Mouse (Mus musculus) T-helper 2 cell (primary cell): ENCODE data around the gene Slc7a7.

Experiments used
- in situ Hi-C: fragments of 300-600 bp; cut with MboI, MseI; formaldehyde crosslinking; loops from one replicate; pipeline ENCODE4 v1.15.1; 2025; ENCODE audit warnings: high pct_unique_total_duplicates

The Slc7a7 gene

DNA sequence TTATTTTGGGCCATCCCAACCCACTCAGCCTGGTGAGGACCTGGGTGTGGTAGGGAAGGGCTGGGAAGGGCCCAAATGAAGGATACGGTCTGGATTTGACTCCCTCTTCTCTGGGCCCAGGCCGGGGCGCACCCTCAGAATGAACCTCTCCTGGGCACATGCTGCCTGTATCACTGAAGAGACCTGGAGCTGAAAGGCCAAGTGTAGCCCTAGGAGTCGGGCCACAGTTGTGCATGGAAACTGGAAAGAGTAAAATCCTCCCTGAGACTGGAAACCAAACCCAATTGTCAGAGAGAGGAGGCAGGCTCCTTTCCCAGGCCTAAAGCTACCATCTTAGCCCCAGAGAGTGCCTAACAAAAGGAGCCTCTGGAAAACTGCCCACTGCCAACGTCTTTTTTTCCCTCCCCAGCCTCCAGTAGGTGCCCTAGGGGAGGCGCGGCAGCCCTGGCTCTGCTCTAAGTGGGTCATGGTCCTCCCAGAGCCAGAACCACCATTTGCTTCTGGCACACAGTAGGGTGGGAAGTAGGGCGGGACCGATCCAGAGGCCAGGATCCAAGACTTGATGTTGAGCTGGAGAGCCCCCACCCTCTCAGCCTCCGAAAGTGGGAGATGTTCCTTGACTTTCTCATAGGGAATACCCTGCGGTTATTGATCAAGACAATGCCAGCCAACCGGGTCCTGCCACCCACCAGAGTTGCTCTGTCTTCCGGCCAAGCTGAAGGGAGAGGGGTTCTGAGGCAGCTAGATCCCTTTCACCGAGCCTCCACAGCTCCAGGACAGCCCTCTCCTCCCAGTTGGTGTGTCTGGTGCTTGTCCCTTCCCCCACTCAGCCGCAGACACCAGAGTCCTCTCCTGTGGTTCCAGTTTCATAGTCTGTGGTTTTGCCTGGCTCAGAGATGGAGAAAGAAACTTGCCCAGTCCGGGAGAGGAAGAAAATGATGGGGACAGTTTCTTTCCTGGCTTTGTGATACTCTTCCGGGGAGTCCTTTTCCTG lies 15.6 kb upstream of the Slc7a7 start:
- in situ Hi-C loops = no loop called here

DNA sequence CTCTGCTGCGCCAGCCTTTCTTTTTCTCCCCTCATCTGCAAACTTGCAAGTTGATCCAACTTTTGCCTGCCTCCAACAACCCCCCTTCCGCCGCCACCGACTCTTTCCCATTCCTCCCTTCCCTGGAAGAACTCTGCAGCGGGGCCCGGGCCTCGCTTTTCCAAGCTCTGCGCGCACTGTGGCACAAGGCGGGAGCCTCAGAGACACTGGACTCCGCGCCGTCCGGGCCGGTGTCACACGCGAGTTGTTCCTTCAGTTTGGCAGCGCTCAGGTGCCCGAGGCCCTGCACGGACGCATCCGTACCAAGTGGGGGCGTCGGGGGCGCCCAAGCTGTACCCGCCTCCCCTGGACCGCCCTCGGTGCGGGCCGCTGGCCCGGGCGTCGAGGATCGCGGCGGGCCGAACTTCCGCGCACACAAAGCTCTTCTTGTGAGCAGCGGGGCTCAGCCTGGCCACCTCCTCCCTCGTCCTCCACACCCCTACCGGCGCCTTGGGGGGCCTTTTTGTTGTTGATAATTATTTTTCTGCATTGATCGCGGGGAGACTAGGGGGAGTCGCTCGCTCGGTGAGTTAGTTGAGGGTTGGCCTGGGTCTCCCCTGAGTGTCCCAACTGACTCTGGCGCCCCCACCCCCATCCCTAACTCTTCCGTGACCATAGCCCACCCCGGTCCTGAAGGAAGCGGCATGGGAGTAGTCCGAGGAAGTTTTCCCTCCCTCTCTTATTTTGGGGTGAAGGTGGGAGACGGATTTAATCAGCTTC lies 14.7 kb upstream of the Slc7a7 start:
- in situ Hi-C loops = no loop called here

DNA sequence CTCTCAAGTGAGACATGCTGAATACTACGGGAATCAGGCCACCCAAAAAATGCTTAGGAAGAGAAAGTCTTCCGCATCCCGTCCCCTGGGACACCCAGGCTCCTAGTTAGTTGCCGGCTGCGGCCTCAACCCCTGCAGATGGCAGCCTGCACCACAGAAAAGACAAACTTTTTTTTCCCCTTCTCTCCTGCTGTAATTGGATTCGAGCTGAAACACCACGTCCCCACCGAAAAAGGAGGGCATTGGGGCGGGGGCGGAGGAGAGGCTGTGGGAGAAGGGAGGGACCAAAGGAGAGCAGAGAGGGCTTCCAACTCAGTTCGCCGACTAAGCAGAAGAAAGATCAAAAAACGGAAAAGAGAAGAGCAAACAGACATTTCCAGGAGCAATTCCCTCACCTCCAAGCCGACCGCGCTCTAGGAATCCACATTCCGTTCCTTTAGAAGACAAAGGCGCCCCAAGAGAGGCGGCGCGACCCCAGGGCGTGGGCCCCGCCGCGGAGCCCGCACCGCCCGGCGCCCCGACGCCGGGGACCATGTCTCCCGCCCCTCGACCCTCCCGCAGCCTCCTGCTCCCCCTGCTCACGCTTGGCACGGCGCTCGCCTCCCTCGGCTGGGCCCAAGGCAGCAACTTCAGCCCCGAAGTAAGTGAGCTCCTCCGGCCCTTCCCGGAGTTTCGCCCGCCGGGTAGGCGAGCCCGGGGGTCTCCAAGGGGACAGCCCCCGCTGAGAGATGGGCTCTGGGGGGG lies 13.9 kb upstream of the Slc7a7 start, which contains the start of gene Mmp14:
Mmp14 (plus strand) TSS at position 279 of the 744 bp plus-strand sequence.
- in situ Hi-C loops = no loop called here

DNA sequence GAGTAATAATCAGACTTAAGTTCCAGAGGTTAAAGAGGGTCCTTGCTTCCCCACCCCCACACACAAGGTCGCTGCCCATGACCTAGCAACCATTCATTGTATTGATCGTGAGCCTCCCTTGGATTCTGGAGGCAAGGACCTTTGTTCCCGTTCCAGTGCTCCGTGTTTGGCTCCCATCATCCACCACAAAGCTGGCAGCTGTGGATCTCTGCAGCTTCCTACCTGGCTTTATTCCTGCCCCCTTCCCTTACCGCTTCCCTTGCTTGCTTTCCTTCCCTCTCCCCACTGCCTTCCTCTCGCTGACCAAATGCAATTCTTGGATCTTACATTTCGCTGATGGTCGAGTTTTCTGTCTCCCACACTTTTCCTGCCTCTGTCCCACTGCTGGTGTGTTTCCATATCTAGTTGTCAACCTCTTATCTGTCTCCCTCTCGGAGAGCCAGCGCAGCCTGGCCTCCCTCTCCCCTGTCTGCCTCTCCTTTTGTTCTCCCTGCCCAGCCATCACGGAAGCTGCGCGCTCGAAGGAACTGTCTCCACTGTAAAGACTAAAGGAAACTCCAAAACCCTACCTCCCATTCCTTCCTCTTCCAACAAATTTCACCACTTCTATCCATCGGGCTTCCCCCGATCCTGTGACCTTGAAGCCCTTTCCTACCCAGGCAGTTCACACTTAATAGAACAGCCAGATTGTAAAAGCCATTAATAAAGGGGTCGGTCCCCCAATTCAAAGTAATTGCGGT lies 13.0 kb upstream of the Slc7a7 start:
- in situ Hi-C loops = no loop called here

DNA sequence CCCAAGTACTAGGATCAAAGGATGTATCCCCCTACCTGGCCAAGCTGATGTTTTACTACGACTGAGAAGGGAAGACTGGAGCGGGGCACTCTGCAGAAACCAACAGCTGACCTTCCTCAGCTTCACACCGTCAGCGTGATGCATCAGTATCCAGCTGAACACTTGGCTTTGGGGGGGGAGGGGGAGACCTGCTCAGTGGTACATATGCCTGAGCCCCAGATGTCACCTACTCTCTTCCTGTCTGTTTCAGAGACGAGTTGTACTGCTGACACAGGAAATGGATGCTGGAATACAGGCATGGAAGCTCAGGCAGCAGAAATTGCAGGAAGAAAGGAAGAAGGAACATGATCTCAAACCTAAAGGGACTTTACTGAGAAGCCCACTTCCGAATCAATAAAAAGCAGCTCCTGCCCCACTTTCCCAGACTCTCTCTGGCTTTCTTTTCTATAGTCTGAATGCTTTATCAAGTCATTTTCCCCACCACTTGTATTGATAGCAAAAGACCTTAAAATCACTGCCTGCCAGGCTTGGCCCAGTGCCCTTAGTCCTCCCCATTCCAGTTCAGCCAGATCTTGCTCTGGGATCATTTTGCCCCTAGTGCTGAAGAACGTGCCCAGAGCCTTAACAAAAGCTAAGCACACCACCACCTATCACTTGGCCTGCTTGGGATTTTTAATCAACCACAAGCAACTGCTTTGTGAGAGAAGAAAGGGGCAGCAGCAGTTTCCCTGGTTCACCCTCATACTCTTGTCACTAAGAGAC lies 11.9 kb upstream of the Slc7a7 start:
- in situ Hi-C loops = loop anchor here (10.0 kb wide), 1 partner anchor 195 kb away; no protein-coding TSS in a partner anchor

DNA sequence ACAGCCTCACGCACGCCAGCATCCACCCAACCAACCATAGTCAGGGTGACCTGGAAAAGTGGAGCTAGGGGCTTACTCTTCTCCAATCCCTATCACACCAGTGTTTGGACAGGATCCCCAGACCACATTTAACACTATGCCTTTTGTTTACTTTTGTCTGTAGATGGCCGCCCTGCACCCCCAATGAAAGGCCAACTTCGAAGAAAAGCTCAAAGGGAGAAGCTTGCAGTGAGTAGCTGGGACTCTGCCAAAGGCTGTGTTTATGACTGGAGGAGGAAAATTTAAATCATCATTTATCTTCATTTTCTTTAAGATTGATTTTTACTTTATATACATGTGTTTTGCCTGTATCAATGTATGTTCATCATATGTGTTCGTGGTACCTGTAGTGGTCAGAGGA lies 10.8 kb upstream of the Slc7a7 start:
- in situ Hi-C loops = loop anchor here (10.0 kb wide), 1 partner anchor 194 kb away; no protein-coding TSS in a partner anchor

DNA sequence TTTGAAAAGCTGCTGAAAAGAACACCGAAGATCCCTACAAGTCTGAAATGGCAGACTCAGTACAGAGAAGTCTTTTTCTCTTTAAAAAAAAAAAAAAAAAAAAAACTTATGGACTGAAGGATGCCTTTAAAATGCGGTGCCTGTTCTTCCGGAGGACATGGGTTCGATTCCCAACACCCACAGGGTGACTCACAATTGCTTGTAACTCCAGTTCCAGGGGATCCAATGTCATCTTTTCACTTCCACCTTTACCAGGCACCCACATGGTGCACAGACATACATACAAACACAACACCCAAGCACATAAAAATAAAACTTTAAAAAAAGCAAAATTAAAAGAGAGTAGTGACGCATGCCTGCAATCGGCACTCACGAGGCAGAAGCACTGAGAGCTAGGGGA lies 10.1 kb upstream of the Slc7a7 start:
- in situ Hi-C loops = loop anchor here (10.0 kb wide), 1 partner anchor 193 kb away; no protein-coding TSS in a partner anchor

DNA sequence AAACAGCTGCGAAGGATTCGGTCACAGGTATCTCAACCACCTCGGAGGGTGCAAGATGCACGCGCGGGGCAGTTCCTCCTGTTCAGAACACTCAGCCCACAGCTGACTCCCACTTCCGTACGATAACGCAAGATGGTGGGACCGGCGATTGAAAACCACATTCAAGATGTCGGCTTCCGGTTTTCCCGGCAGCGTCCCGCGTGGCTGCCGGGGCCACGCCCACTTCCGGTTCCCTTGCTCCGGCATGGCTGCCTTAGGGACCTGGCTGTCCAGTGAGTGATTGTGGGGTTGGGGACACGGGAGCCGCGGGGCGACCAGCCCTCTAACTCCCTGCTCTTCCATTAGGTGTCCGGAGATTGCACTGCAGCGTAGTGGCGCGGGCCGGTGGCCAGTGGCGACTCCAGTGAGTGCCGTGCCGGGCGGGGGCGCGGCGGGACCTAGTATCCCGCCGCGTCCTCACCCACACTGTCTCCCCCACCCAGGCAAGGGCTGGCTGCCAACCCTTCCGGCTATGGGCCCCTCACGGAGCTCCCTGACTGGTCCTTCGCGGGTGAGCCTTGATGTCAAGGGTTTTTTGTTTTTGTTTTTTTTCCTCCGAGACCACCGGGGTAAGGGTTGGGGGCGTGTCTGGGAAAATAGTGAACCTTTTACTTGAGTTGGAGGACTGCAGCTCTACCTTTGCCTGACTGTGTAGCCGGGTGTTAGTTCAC lies 9.3 kb upstream of the Slc7a7 start, which contains the start of gene Mrpl52:
Mrpl52 (plus strand) TSS at position 221 of the 710 bp plus-strand sequence.
- in situ Hi-C loops = loop anchor here (10.0 kb wide), 1 partner anchor 192 kb away; no protein-coding TSS in a partner anchor

DNA sequence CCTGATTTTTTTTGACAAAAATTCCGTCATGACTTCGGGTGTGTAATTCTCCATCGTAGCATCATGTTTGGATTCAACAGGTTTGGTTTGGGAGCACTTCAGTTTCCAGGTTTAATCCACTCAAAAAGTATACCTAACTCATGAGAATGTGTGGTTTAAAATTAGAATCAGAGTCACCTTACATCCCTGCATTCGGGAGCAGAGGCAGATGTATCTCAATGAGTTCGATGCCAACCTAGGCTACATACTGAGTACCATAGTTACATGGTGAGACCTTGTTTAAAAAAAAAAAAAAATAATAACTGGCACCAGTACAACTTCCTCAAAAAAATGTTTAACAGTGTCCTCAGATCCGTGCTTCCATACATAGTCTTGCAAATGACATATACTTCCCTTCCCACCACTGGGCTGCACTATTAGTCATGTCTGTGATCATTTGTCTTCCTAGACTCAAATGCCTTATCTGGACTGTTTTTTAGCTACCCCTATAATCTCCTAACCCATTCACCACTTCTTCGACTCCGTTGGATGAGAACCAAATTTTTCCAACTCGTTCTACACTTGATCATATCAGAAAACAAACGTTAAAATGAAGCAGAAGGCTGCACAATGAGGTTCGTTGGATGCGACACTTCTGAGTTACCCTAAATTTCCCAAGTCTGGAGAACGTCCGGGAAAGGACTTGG lies 8.6 kb upstream of the Slc7a7 start:
- in situ Hi-C loops = loop anchor here (10.0 kb wide), 1 partner anchor 191 kb away; no protein-coding TSS in a partner anchor

DNA sequence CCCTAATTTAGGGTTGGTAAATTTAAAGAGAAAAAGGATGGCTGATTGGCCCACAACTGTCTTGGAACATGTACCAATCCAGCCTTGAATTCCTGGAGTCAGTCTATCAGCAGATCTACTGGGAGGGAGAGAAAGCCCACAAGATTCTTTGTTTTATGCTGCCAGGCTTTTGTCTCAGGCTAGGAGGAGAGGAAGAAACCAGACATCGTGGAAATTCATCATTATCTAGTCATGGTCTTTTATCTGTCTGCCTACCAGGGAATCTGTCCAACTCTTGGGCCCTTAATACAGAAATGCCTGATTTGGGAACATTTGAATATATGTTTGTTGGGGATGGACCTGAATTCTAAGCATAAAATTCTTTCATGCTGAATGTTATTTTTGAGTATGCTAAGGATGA lies 8.0 kb upstream of the Slc7a7 start:
- in situ Hi-C loops = loop anchor here (10.0 kb wide), 1 partner anchor 191 kb away; no protein-coding TSS in a partner anchor

DNA sequence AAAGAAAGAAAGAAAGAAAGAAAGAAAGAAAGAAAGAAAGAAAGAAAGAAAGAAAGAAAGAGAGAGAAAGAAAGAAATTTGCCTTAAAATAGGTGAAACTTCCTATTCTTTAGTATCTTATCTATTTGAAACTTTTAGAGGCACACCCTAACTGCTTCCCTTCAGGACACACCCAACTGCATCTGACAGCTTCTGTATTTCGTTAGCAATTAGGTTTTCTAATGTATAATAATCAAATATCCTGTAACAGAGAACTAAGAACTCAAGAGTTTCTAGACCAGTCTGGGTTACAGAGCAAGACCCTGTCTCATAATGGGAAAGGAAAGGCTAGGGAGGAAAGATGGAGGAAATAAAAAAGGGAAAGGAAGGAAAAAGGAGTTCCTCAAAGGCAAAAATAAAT lies 7.1 kb upstream of the Slc7a7 start:
- in situ Hi-C loops = loop anchor here (10.0 kb wide), 1 partner anchor 190 kb away; no protein-coding TSS in a partner anchor

DNA sequence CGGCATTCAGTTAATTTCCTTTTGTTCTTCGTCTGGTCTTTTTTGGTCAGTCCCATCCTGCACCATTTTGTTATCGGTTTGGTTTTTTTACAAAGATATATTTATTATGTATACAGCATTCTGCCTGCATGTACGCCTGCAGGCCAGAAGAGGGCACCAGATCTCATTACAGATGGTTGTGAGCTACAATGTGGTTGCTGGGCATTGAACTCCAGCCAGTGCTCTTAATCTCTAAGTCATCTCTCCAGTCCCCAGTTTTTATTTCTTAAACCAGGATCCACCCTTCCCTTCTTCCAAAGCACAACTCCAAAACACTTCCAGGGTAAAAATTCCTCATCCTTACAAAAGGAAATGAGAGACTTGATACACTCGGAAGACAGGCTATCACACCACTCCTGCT lies 5.8 kb upstream of the Slc7a7 start:
- in situ Hi-C loops = loop anchor here (10.0 kb wide), 1 partner anchor 189 kb away; no protein-coding TSS in a partner anchor

DNA sequence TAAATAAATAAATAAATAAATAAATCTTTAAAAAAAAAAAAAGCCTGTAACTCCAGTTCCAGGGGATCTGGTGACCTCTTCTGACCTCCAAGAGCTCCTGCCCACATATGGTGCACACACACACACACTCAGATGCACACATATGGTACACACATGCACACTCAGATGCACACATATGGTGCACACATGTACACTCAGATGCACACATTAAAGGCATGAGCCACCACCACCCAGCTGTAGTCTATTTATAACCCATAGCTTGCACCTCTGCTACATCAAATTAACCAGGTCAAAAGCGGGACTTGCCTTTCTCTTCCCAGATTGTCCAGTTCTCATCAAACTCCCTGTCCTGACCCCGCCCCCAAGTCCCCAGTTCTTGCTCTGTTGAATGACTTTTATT lies 3.4 kb upstream of the Slc7a7 start:
- in situ Hi-C loops = loop anchor here (10.0 kb wide), 1 partner anchor 186 kb away; no protein-coding TSS in a partner anchor

DNA sequence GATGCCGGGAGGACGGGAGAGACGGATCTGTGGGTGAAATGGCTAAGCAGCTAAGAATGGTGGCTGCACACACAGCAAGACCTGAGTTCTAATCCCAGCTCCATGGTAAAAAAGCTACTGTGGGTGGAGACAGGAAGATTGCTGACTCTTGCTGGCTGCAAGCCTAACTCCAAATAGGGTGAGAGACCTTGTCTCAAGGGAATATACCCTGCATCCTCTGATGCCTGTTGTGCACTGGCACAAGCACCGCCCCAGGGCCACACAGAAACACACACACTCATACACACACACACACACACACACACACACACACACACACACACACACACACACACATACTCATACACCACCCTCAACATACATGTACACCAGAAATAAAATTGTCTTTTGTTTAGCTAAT lies 750 bp downstream of the Slc7a7 start:
- in situ Hi-C loops = no loop called here

DNA sequence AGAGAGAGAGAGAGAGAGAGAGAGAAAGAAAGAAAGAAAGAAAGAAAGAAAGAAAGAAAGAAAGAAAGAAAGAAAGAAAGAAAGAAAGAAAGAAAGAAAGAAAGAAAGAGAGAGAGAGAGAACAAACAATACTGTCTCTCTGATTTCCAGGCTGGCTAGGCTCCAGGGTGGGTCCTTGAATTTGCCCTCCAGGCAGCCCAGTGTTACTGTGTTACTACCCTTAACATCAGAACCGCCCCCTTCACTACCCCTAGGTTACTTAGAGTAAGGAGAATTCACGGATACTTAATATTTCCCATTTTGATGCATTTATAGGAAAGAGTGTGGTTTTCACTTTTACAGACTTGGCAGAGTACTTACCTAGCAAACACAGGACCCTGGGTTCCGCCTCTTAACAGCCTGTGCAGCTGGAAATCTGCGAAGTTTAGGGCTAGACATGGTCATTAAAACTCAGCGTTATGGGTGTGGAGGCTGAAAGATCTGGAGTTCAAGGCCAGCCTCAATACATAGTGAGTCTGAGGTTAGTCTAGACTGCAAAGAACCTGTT lies 1.3 kb downstream of the Slc7a7 start:
- in situ Hi-C loops = no loop called here

DNA sequence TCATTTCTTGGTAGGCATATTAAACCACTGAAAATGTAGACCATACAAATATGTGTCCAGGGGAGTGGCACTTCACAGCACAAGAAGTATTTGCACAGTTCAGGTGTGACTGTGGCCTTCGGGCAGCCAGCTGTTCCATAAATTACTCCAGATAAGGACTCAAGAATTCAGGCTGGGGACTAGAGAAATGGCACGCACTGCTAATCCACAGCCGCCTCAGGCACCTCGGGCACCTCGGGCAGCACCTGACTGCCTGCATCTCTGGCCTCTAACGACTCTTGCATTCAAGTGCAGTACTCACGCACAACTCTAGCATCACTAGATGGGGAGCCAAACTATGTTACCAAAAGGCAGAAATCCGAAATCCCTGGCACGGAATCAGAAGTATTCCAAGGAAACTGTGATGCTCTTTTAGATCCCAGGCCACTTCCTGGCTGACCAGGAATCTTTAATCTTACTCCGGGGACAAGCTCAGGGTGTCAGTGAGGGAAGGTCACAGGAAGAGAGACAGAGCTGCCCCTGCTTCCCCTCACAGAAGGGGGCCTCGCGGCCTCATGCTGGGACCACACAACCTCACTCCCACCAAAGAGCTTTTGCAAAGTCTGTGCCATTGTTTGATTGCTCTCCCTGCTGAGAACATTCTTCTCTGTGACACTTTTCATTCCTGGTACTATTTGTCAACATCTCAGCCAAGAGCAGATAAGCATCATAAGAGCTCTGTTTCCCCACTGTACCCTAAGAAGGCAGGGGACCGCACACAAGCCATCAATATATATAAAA lies 2.1 kb downstream of the Slc7a7 start:
- in situ Hi-C loops = no loop called here
